In genomic region chr2:104069704-104070185, GRCm38 (mm10) we compare ENCODE assay signal across 8 mouse cellular contexts. TPM values are rescaled to one million over a fixed set of nuclear protein-coding genes. Genes with fewer than 3 reads are reported as not detected.
DNase-seq lines count a peak whose midpoint lies in the region; ATAC-seq lines count a peak whose summit lies in the region.

Cd59b (plus strand) TSS chr2:104069849.

- no peak within 1 kb of the TSS for H3K9ac ChIP-seq in embryonic facial prominence, embryonic 15.5 days
- H3K9ac ChIP-seq in heart, embryonic 14.5 days (ENCODE audit: low read length) = peak within 1 kb of the TSS; percentile 55

- peak within 1 kb of the TSS; percentile 42 for H3K4me3 ChIP-seq in embryonic facial prominence, embryonic 15.5 days (replicated peaks)
- H3K4me3 ChIP-seq in heart, embryonic 14.5 days (ENCODE audit: control insufficient read depth in 1 of 2, insufficient read depth in 1 of 2, low read depth in 1 of 2, low read length in 2 of 2) = peak within 1 kb of the TSS; percentile 38 to 62

- peak; percentile 87 for ATAC-seq in embryonic facial prominence, embryonic 15.5 days (ENCODE audit: insufficient number of reproducible peaks, low FRiP score, low TSS enrichment, low read depth)
- ATAC-seq in heart, embryonic 14.5 days (ENCODE audit: insufficient number of reproducible peaks, insufficient read depth, low FRiP score, low read depth) = peak; percentile 61
- ATAC-seq in megakaryocyte, adult 5-6 weeks (ENCODE audit: poor library complexity, severe bottlenecking) = peak; percentile 94

- H3K4me1 ChIP-seq in embryonic facial prominence, embryonic 15.5 days = no peaks in the 10 kb centered on the region
- peaks cover 0 to 3% of the 10 kb centered on the region in 2 experiments; a peak in 2 of 4 replicates for H3K4me1 ChIP-seq in heart, embryonic 14.5 days (ENCODE audit: control insufficient read depth in 2 of 2, insufficient read depth in 2 of 2, low read length in 2 of 2)

- H3K4me2 ChIP-seq in embryonic facial prominence, embryonic 15.5 days (replicated peaks) = peak within 1 kb of the TSS; percentile 48
- H3K4me2 ChIP-seq in heart, embryonic 14.5 days (ENCODE audit: low read length) = peak within 1 kb of the TSS; percentile 64

- 0 out of 2 replicates have a peak within 1 kb of the TSS, but pooled peaks have one; percentile 8 for H3K27ac ChIP-seq in embryonic facial prominence, embryonic 15.5 days (replicated peaks)
- peak within 1 kb of the TSS in 1 of 2 experiments; percentile 1; a peak in 1 of 4 replicates for H3K27ac ChIP-seq in heart, embryonic 14.5 days (replicated peaks in 1 of 2; ENCODE audit: control insufficient read depth in 1 of 2, insufficient read depth in 1 of 2, low read depth in 2 of 2, low read length in 2 of 2)

- H3K27me3 ChIP-seq in embryonic facial prominence, embryonic 15.5 days = no peaks in the 10 kb centered on the region
- no peaks in the 10 kb centered on the region for H3K27me3 ChIP-seq in heart, embryonic 14.5 days (ENCODE audit: control insufficient read depth, insufficient read depth, low read length)

- H3K9me3 ChIP-seq in embryonic facial prominence, embryonic 15.5 days (replicated peaks) = no peaks in the 10 kb centered on the region
- no peaks in the 10 kb centered on the region for H3K9me3 ChIP-seq in heart, embryonic 14.5 days (ENCODE audit: control insufficient read depth, low read length)

- H3K36me3 ChIP-seq in embryonic facial prominence, embryonic 15.5 days = no peaks in the 10 kb centered on the region
- no peaks in the 10 kb centered on the region for H3K36me3 ChIP-seq in heart, embryonic 14.5 days (ENCODE audit: control insufficient read depth, insufficient read depth, low read length)

- WGBS in embryonic facial prominence, embryonic 15.5 days = 13% methylated on average over 13 of the region's 13 CpGs
- 13% methylated on average over 13 of the region's 13 CpGs for WGBS in heart, embryonic 14.5 days

- DNase-seq in B cell, adult 2 months = peak; percentile 67 to 72
- DNase-seq in adrenal gland, postnatal 36 days = peak; percentile 56 to 82
- peak; percentile 75 for DNase-seq in kidney, postnatal 10 days
- DNase-seq in spleen, postnatal 10 days (ENCODE audit: low spot score in 2 of 2) = peak; percentile 76 to 89
- no peak for DNase-seq in frontal cortex, postnatal 36 days (ENCODE audit: low spot score in 2 of 2)

RNA-seq across cellular contexts. Expression of gene Cd59b, which starts in this region (rescaled TPM):
- 1 to 10 TPM; 6.8 to 7.8 TPM for total RNA-seq in adrenal gland, postnatal 36 days (2021)
- polyA plus RNA-seq in embryonic facial prominence, embryonic 15.5 days (2015; fragmentation: Nextera tagmentation; extraction: Ambion mirVana) = 5.5 and 6.1 TPM in 2 replicates
- polyA plus RNA-seq in heart, embryonic 14.5 days (2014; fragmentation: Nextera tagmentation; extraction: Ambion mirVana) = 3.0 and 6.4 TPM in 2 replicates
- 0.62 TPM in 1 of 2 replicates, not detected in the other for total RNA-seq in megakaryocyte, adult 5-6 weeks (2015)
- 3.6 TPM in 1 of 2 replicates, not detected in the other for total RNA-seq in megakaryocyte, adult 5-6 weeks (2017)

Comparison
In these comparisons a context has a peak if more than half of its experiments do, and no peak if none do; other contexts are left out.
1. DNase-seq: peak in B cell, adult 2 months (2 of 2), adrenal gland, postnatal 36 days (2 of 2), kidney, postnatal 10 days (single experiment) and spleen, postnatal 10 days (2 of 2); none in frontal cortex, postnatal 36 days (0 of 2).
2. Peak in every context shown above with its lines, with median percentiles within 50 percentile points of each other: ATAC-seq.